Mouse (Mus musculus): ENCODE data around the gene Ang. TPM values are rescaled to one million over a fixed set of nuclear protein-coding genes. Genes with fewer than 3 reads are reported as not detected.
A peak's percentile ranks its signal among the peaks of the same experiment; 100 is the strongest.

The Ang gene
- polyA plus RNA-seq (2014; fragmentation: Nextera tagmentation; extraction: Ambion mirVana), result 2.2 TPM in 2 replicates

GRCm38 (mm10) chr14:51090921-51091900 is at the start of gene Ang, which contains the start of gene Rnase4:
TSS of gene Ang (plus strand) at chr14:51091150.
TSS of gene Rnase4 (plus strand) at chr14:51091077.
- H3K27me3 ChIP-seq (ENCODE audit: control insufficient read depth, insufficient read depth, low read length), result no peaks in the 10 kb centered on the region
- H3K4me3 ChIP-seq (ENCODE audit: low read depth, low read length), result peak within 1 kb of the TSS; percentile 68
- 10% methylated on average over 33 of the region's 33 CpGs for WGBS
- H3K4me2 ChIP-seq (ENCODE audit: low read depth), result peak within 1 kb of the TSS; percentile 68
- DNase-seq (ENCODE audit: low spot score), result peak; percentile 71
- peak; percentile 20; the same call in 1 of the 2 replicates for ATAC-seq (ENCODE audit: insufficient read depth, low FRiP score, low TSS enrichment)
- H3K4me1 ChIP-seq (ENCODE audit: control insufficient read depth, insufficient read depth, low read length), result peaks cover 2% of the 10 kb centered on the region; the same call in 1 of the 2 replicates
- H3K9ac ChIP-seq (ENCODE audit: low read length), result peak within 1 kb of the TSS; percentile 55
- H3K36me3 ChIP-seq (ENCODE audit: control insufficient read depth, insufficient read depth, low read length), result no peaks in the 10 kb centered on the region
- peak within 1 kb of the TSS; percentile 70; the same call in 1 of the 2 replicates for H3K27ac ChIP-seq (ENCODE audit: low read depth, low read length)
- no peaks in the 10 kb centered on the region for H3K9me3 ChIP-seq (ENCODE audit: control insufficient read depth, low read length)

DNA sequence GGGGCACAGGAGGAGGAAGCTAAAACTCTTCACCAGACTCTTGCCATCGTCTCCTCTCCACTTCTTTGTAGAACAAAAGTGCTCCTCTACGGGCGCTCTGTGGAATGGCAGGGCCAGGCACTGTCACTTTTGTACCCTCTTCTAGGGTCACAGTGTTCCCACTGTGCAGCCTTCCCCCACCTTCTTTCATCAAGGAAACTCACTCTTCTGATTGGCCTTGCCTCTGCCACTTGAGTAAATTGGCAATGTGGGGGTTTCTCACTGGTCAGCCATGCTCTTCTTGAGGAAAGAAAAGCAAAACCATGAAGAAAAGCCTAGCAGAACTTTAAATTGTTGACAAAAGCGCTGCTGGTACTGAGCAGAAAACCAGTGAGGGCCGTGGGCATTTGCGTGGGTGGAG is 49.2 kb upstream of the Ang start, which contains the start of gene Rnase9:
Gene Rnase9, minus strand, starts transcription at position 101 of the 400 bp plus-strand sequence.
- DNase-seq (ENCODE audit: low spot score) (no peak), ATAC-seq (ENCODE audit: insufficient read depth, low FRiP score, low TSS enrichment) (no peak)
- H3K9ac ChIP-seq (ENCODE audit: low read length), result no peak within 1 kb of the TSS
- no peaks in the 10 kb centered on the region for H3K9me3 ChIP-seq (ENCODE audit: control insufficient read depth, low read length)
- H3K4me3 ChIP-seq (ENCODE audit: low read depth, low read length), result no peak within 1 kb of the TSS
- no peak within 1 kb of the TSS for H3K4me2 ChIP-seq (ENCODE audit: low read depth)
- H3K4me1 ChIP-seq (ENCODE audit: control insufficient read depth, insufficient read depth, low read length), result no peaks in the 10 kb centered on the region
- no peaks in the 10 kb centered on the region for H3K27me3 ChIP-seq (ENCODE audit: control insufficient read depth, insufficient read depth, low read length)
- no peak within 1 kb of the TSS for H3K27ac ChIP-seq (ENCODE audit: low read depth, low read length)
- 78% methylated on average over 6 of the region's 6 CpGs for WGBS
- no peaks in the 10 kb centered on the region for H3K36me3 ChIP-seq (ENCODE audit: control insufficient read depth, insufficient read depth, low read length)

DNA sequence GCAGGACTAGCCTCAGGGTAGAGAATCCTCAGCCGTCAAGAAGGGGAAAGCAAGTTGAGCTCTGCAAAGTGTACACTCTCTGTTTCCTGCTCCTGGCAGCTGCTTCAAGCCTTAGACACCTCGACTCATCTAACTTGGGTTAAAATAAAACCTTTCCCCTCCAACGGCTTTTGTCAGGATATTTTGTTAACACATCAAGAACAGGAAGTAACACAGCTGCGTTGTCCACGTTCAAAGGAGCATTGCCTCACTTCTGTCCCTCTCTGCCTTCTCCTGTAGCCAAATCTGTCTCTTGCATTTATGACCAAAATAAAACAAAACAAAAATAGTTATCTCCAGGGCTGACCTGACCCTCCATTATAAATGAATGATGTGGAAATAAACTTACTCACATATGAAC is 43.1 kb upstream of the Ang start:
- Histone ChIP-seq H3K4me2 (ENCODE audit: low read depth) (no peak overlapping the region), H3K9me3 (ENCODE audit: control insufficient read depth, low read length) (no peaks in the 10 kb centered on the region), H3K4me3 (ENCODE audit: low read depth, low read length) (no peak overlapping the region), H3K27ac (ENCODE audit: low read depth, low read length) (no peak overlapping the region), H3K9ac (ENCODE audit: low read length) (no peak overlapping the region), H3K27me3 (ENCODE audit: control insufficient read depth, insufficient read depth, low read length) (no peaks in the 10 kb centered on the region), H3K36me3 (ENCODE audit: control insufficient read depth, insufficient read depth, low read length) (no peaks in the 10 kb centered on the region), H3K4me1 (ENCODE audit: control insufficient read depth, insufficient read depth, low read length) (no peaks in the 10 kb centered on the region)
- 58% methylated on average over 5 of the region's 5 CpGs for WGBS
- ATAC-seq (ENCODE audit: insufficient read depth, low FRiP score, low TSS enrichment), result no peak
- DNase-seq (ENCODE audit: low spot score), result no peak

DNA sequence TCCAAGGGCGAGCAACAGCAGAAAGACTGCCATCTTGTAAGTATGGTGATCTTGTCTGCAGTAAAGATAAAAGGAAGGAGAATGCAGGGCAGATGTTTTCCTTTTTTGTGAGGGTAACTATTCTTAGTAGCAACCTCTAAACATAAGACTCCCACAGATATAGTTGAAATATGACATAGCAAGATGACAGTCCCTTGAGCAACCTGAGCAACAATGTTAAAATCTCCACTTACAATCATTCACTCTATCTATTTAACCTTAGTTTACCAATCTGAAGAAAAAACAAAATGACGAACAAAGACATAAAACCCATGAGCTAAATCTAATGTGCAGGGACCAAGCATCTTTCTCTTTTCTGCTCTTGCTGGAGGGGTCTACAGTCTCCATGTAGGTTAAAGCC is 40.9 kb upstream of the Ang start, which contains the start of gene Rnase11:
Gene Rnase11, minus strand, starts transcription at position 101 of the 400 bp plus-strand sequence.
- Histone ChIP-seq H3K4me3 (ENCODE audit: low read depth, low read length) (no peak within 1 kb of the TSS), H3K27me3 (ENCODE audit: control insufficient read depth, insufficient read depth, low read length) (no peaks in the 10 kb centered on the region), H3K27ac (ENCODE audit: low read depth, low read length) (no peak within 1 kb of the TSS), H3K4me1 (ENCODE audit: control insufficient read depth, insufficient read depth, low read length) (no peaks in the 10 kb centered on the region), H3K9ac (ENCODE audit: low read length) (no peak within 1 kb of the TSS), H3K9me3 (ENCODE audit: control insufficient read depth, low read length) (no peaks in the 10 kb centered on the region), H3K4me2 (ENCODE audit: low read depth) (no peak within 1 kb of the TSS), H3K36me3 (ENCODE audit: control insufficient read depth, insufficient read depth, low read length) (no peaks in the 10 kb centered on the region)
- DNase-seq (ENCODE audit: low spot score) (no peak), ATAC-seq (ENCODE audit: insufficient read depth, low FRiP score, low TSS enrichment) (no peak)
- WGBS, result 87% methylated on average over 2 of the region's 2 CpGs

GRCm38 (mm10) chr14:51051941-51052340 is 39.0 kb upstream of the Ang start:
- H3K9ac ChIP-seq (ENCODE audit: low read length), result no peak overlapping the region
- H3K27me3 ChIP-seq (ENCODE audit: control insufficient read depth, insufficient read depth, low read length), result no peaks in the 10 kb centered on the region
- no peak overlapping the region for H3K4me3 ChIP-seq (ENCODE audit: low read depth, low read length)
- no peaks in the 10 kb centered on the region for H3K36me3 ChIP-seq (ENCODE audit: control insufficient read depth, insufficient read depth, low read length)
- ATAC-seq (ENCODE audit: insufficient read depth, low FRiP score, low TSS enrichment), result no peak
- H3K9me3 ChIP-seq (ENCODE audit: control insufficient read depth, low read length), result no peaks in the 10 kb centered on the region
- DNase-seq (ENCODE audit: low spot score), result no peak
- H3K27ac ChIP-seq (ENCODE audit: low read depth, low read length), result no peak overlapping the region
- no peaks in the 10 kb centered on the region for H3K4me1 ChIP-seq (ENCODE audit: control insufficient read depth, insufficient read depth, low read length)
- WGBS, result 76% methylated on average over 5 of the region's 5 CpGs
- H3K4me2 ChIP-seq (ENCODE audit: low read depth), result no peak overlapping the region

GRCm38 (mm10) chr14:51053176-51053575 is 37.8 kb upstream of the Ang start:
- WGBS, result 69% methylated on average over 5 of the region's 5 CpGs
- Histone ChIP-seq H3K27ac (ENCODE audit: low read depth, low read length) (no peak overlapping the region), H3K9me3 (ENCODE audit: control insufficient read depth, low read length) (no peaks in the 10 kb centered on the region), H3K4me3 (ENCODE audit: low read depth, low read length) (no peak overlapping the region), H3K36me3 (ENCODE audit: control insufficient read depth, insufficient read depth, low read length) (no peaks in the 10 kb centered on the region), H3K4me2 (ENCODE audit: low read depth) (no peak overlapping the region), H3K4me1 (ENCODE audit: control insufficient read depth, insufficient read depth, low read length) (no peaks in the 10 kb centered on the region), H3K9ac (ENCODE audit: low read length) (no peak overlapping the region), H3K27me3 (ENCODE audit: control insufficient read depth, insufficient read depth, low read length) (no peaks in the 10 kb centered on the region)
- ATAC-seq (ENCODE audit: insufficient read depth, low FRiP score, low TSS enrichment) (no peak), DNase-seq (ENCODE audit: low spot score) (no peak)

- 41% methylated on average over 13 of the region's 13 CpGs for WGBS
- Histone ChIP-seq H3K9ac (ENCODE audit: low read length) (no peak overlapping the region), H3K4me1 (ENCODE audit: control insufficient read depth, insufficient read depth, low read length) (no peaks in the 10 kb centered on the region), H3K9me3 (ENCODE audit: control insufficient read depth, low read length) (no peaks in the 10 kb centered on the region), H3K36me3 (ENCODE audit: control insufficient read depth, insufficient read depth, low read length) (no peaks in the 10 kb centered on the region), H3K4me2 (ENCODE audit: low read depth) (no peak overlapping the region), H3K27ac (ENCODE audit: low read depth, low read length) (no peak overlapping the region), H3K27me3 (ENCODE audit: control insufficient read depth, insufficient read depth, low read length) (no peaks in the 10 kb centered on the region), H3K4me3 (ENCODE audit: low read depth, low read length) (no peak overlapping the region)
- ATAC-seq (ENCODE audit: insufficient read depth, low FRiP score, low TSS enrichment), result no peak
- no peak for DNase-seq (ENCODE audit: low spot score)
Measured at GRCm38 (mm10) chr14:51054243-51055237, 36.4 kb upstream of the Ang start.

GRCm38 (mm10) chr14:51057401-51057831 is 33.5 kb upstream of the Ang start, which contains the start of gene Rnase12:
TSS of gene Rnase12 (minus strand) at chr14:51057661.
- no peak within 1 kb of the TSS for H3K4me3 ChIP-seq (ENCODE audit: low read depth, low read length)
- H3K4me2 ChIP-seq (ENCODE audit: low read depth), result no peak within 1 kb of the TSS
- no peak within 1 kb of the TSS for H3K9ac ChIP-seq (ENCODE audit: low read length)
- no peaks in the 10 kb centered on the region for H3K4me1 ChIP-seq (ENCODE audit: control insufficient read depth, insufficient read depth, low read length)
- WGBS, result 83% methylated on average over 9 of the region's 9 CpGs
- H3K36me3 ChIP-seq (ENCODE audit: control insufficient read depth, insufficient read depth, low read length), result no peaks in the 10 kb centered on the region
- no peak within 1 kb of the TSS for H3K27ac ChIP-seq (ENCODE audit: low read depth, low read length)
- no peak for ATAC-seq (ENCODE audit: insufficient read depth, low FRiP score, low TSS enrichment)
- H3K27me3 ChIP-seq (ENCODE audit: control insufficient read depth, insufficient read depth, low read length), result no peaks in the 10 kb centered on the region
- H3K9me3 ChIP-seq (ENCODE audit: control insufficient read depth, low read length), result no peaks in the 10 kb centered on the region
- DNase-seq (ENCODE audit: low spot score), result no peak

Measured in neural tube, embryonic 11.5 days (tissue).